Mouse (Mus musculus) CH12.LX (cell line): Measurements from ENCODE around the gene Qk. TPM values are rescaled to one million over a fixed set of nuclear protein-coding genes. Genes with fewer than 3 reads are reported as not detected.
A peak's percentile ranks its signal among the peaks of the same experiment; 100 is the strongest.

Experiments used
- DNase-seq: peaks from one replicate; pipeline ENCODE4 v3.0.0-alpha.2; 2013; ENCODE audit errors: extremely low read depth
- H3K27ac ChIP-seq: 2 replicates; pipeline ENCODE4 v1.5.1; 2012; ENCODE audit warnings: low read depth, mild to moderate bottlenecking, control low read depth, moderate library complexity; ENCODE audit not compliant: insufficient read depth
- H3K27me3 ChIP-seq: replicated peaks from 2 replicates; pipeline ENCODE3; 2012; ENCODE audit warnings: inconsistent platforms
- H3K36me3 ChIP-seq, 2 experiments: replicated peaks in 1 of 2; 2 replicates each; pipeline versions ENCODE3 to v1.6.1; 2012; ENCODE audit warnings: inconsistent platforms in 1 of 2, low read length in 1 of 2, mild to moderate bottlenecking in 1 of 2, mixed read lengths in 1 of 2, moderate library complexity in 1 of 2; ENCODE audit not compliant: control insufficient read depth in 1 of 2, insufficient read depth in 1 of 2
- H3K4me1 ChIP-seq, 2 experiments: 2 replicates each; pipeline ENCODE4 v1.6.1; 2012; ENCODE audit warnings: inconsistent platforms in 1 of 2, moderate library complexity in 1 of 2; ENCODE audit not compliant: insufficient read depth in 2 of 2, control insufficient read depth in 1 of 2
- H3K4me2 ChIP-seq: 2 replicates; pipeline ENCODE4 v1.6.1; 2012; ENCODE audit warnings: low read depth, mild to moderate bottlenecking, control low read depth; ENCODE audit not compliant: poor library complexity, insufficient read depth, severe bottlenecking
- H3K4me3 ChIP-seq, 3 experiments: fragments of 150-350 bp in 1 of 3; sonication (generic) in 1 of 3; replicated peaks in 1 of 3; 2 replicates each; pipeline versions ENCODE3 to v1.5.1; 2011 to 2012; ENCODE audit warnings: low read depth in 2 of 3, low read length in 2 of 3, mild to moderate bottlenecking in 2 of 3, moderate library complexity in 2 of 3, control low read depth in 1 of 3, improper control_type of control experiment in 1 of 3, inconsistent platforms in 1 of 3, mixed read lengths in 1 of 3; ENCODE audit not compliant: poor library complexity in 1 of 3
- H3K79me2 ChIP-seq: replicated peaks from 2 replicates; pipeline ENCODE4 v1.6.1; 2012; ENCODE audit warnings: mild to moderate bottlenecking, moderate library complexity; ENCODE audit not compliant: control insufficient read depth, poor library complexity, insufficient read depth, severe bottlenecking; ENCODE audit errors: extremely low read depth
- H3K9ac ChIP-seq: 2 replicates; pipeline ENCODE4 v1.6.1; 2012; ENCODE audit warnings: low read depth, mild to moderate bottlenecking, control low read depth, moderate library complexity; ENCODE audit not compliant: insufficient read depth
- H3K9me3 ChIP-seq: replicated peaks from 2 replicates; pipeline ENCODE3; 2012; ENCODE audit warnings: low read length, inconsistent platforms, mixed read lengths
- BHLHE40 ChIP-seq: IDR thresholded peaks from 2 replicates; pipeline ENCODE4 v1.6.1; 2011; ENCODE audit warnings: mild to moderate bottlenecking, low read depth, low read length, improper control_type of control experiment
- CHD1 ChIP-seq: IDR thresholded peaks from 2 replicates; pipeline ENCODE4 v1.6.1; 2012; ENCODE audit warnings: low read depth, low read length, improper control_type of control experiment, inconsistent platforms
- CHD2 ChIP-seq: IDR thresholded peaks from 2 replicates; pipeline ENCODE4 v1.6.1; 2011; ENCODE audit warnings: low read length, improper control_type of control experiment
- E2F4 ChIP-seq: IDR thresholded peaks from 2 replicates; pipeline ENCODE4 v1.6.1; 2011; ENCODE audit warnings: low read depth, low read length, improper control_type of control experiment; ENCODE audit not compliant: insufficient replicate concordance
- ETS1 ChIP-seq: conservative IDR thresholded peaks from 2 replicates; pipeline ENCODE4 v1.6.1; 2012; ENCODE audit warnings: low read depth, mild to moderate bottlenecking, inconsistent platforms, low read length, improper control_type of control experiment, moderate library complexity
- GABPA ChIP-seq: IDR thresholded peaks from 2 replicates; pipeline ENCODE4 v1.6.1; 2012; ENCODE audit warnings: low read depth, low read length, improper control_type of control experiment, inconsistent platforms; ENCODE audit not compliant: insufficient replicate concordance
- HCFC1 ChIP-seq: IDR thresholded peaks from 2 replicates; pipeline ENCODE4 v1.6.1; 2012; ENCODE audit warnings: low read depth, mild to moderate bottlenecking, inconsistent platforms, low read length, improper control_type of control experiment
- IRF4 ChIP-seq: IDR thresholded peaks from 2 replicates; pipeline ENCODE4 v1.6.1; 2014; ENCODE audit warnings: low read depth, mild to moderate bottlenecking, inconsistent platforms, low read length, improper control_type of control experiment
- JUN ChIP-seq: IDR thresholded peaks from 2 replicates; pipeline ENCODE4 v1.6.1; 2011; ENCODE audit warnings: low read depth, mild to moderate bottlenecking, low read length, improper control_type of control experiment, moderate library complexity; ENCODE audit not compliant: insufficient read depth
- JUND ChIP-seq: conservative IDR thresholded peaks from 2 replicates; pipeline ENCODE4 v1.6.1; 2011; ENCODE audit warnings: low read depth, low read length, improper control_type of control experiment
- KAT2A ChIP-seq: IDR thresholded peaks from 2 replicates; pipeline ENCODE4 v1.6.1; 2012; ENCODE audit warnings: low read length, improper control_type of control experiment, inconsistent platforms; ENCODE audit not compliant: insufficient replicate concordance
- MAFK ChIP-seq: IDR thresholded peaks from 2 replicates; pipeline ENCODE4 v1.6.1; 2011; ENCODE audit warnings: low read length, improper control_type of control experiment; ENCODE audit not compliant: insufficient replicate concordance
- MAX ChIP-seq: IDR thresholded peaks from 2 replicates; pipeline ENCODE4 v1.6.1; 2011; ENCODE audit warnings: low read length, improper control_type of control experiment
- MAZ ChIP-seq: IDR thresholded peaks from 2 replicates; pipeline ENCODE4 v1.6.1; 2012; ENCODE audit warnings: low read depth, mild to moderate bottlenecking, inconsistent platforms, low read length, improper control_type of control experiment, moderate library complexity
- MXI1 ChIP-seq: IDR thresholded peaks from 2 replicates; pipeline ENCODE4 v1.6.1; 2011; ENCODE audit warnings: mild to moderate bottlenecking, low read depth, low read length, improper control_type of control experiment
- MYC ChIP-seq: IDR thresholded peaks from 2 replicates; pipeline ENCODE4 v1.6.1; 2011; ENCODE audit warnings: low read depth, mild to moderate bottlenecking, improper control_type of control experiment, low read length
- NELFE ChIP-seq: IDR thresholded peaks from 2 replicates; pipeline ENCODE4 v1.6.1; 2011; ENCODE audit warnings: low read depth, low read length, improper control_type of control experiment
- NRF1 ChIP-seq: IDR thresholded peaks from 2 replicates; pipeline ENCODE4 v1.6.1; 2014; ENCODE audit warnings: low read depth, mild to moderate bottlenecking, inconsistent platforms, low read length, improper control_type of control experiment, moderate library complexity
- PAX5 ChIP-seq: IDR thresholded peaks from 2 replicates; pipeline ENCODE4 v1.6.1; 2012; ENCODE audit warnings: low read length, inconsistent platforms, mixed read lengths
- POLR2A ChIP-seq: IDR thresholded peaks from 2 replicates; pipeline ENCODE4 v1.6.1; 2011; ENCODE audit warnings: low read depth, mild to moderate bottlenecking, improper control_type of control experiment, low read length
- POLR2AphosphoS2 ChIP-seq: IDR thresholded peaks from 2 replicates; pipeline ENCODE4 v1.6.1; 2011; ENCODE audit warnings: low read depth, low read length, improper control_type of control experiment
- RAD21 ChIP-seq: IDR thresholded peaks from 2 replicates; pipeline ENCODE4 v1.6.1; 2011; ENCODE audit warnings: low read depth, mild to moderate bottlenecking, low read length, improper control_type of control experiment, moderate library complexity
- RCOR1 ChIP-seq: conservative IDR thresholded peaks from 2 replicates; pipeline ENCODE4 v1.6.1; 2012; ENCODE audit warnings: low read depth, mild to moderate bottlenecking, inconsistent platforms, low read length, improper control_type of control experiment
- SIN3A ChIP-seq: IDR thresholded peaks from 2 replicates; pipeline ENCODE4 v1.6.1; 2012; ENCODE audit warnings: low read length, improper control_type of control experiment, inconsistent platforms
- SMC3 ChIP-seq: IDR thresholded peaks from 2 replicates; pipeline ENCODE4 v1.6.1; 2011; ENCODE audit warnings: low read depth, low read length, improper control_type of control experiment
- TBP ChIP-seq: conservative IDR thresholded peaks from 2 replicates; pipeline ENCODE4 v1.6.1; 2011; ENCODE audit warnings: low read depth, low read length, improper control_type of control experiment
- TCF12 ChIP-seq: IDR thresholded peaks from 2 replicates; pipeline ENCODE4 v1.6.1; 2014; ENCODE audit warnings: low read depth, mild to moderate bottlenecking, inconsistent platforms, low read length, improper control_type of control experiment
- UBTF ChIP-seq: IDR thresholded peaks from 2 replicates; pipeline ENCODE4 v1.6.1; 2012; ENCODE audit warnings: low read depth, mild to moderate bottlenecking, inconsistent platforms, low read length, improper control_type of control experiment, moderate library complexity
- ZKSCAN1 ChIP-seq: IDR thresholded peaks from 2 replicates; pipeline ENCODE4 v1.6.1; 2012; ENCODE audit warnings: low read depth, inconsistent platforms, low read length, improper control_type of control experiment, borderline replicate concordance
- ZMIZ1 ChIP-seq: IDR thresholded peaks from 2 replicates; pipeline ENCODE4 v1.6.1; 2012; ENCODE audit warnings: low read depth, mild to moderate bottlenecking, inconsistent platforms, low read length, improper control_type of control experiment
- ZNF384 ChIP-seq: IDR thresholded peaks from 2 replicates; pipeline ENCODE4 v1.6.1; 2012; ENCODE audit warnings: low read depth, low read length, improper control_type of control experiment, inconsistent platforms
- dilution Hi-C: fragments of 300-500 bp; cut with MboI; formaldehyde crosslinking; loops from 2 replicates; pipeline ENCODE4 v1.14.3; 2020; ENCODE audit warnings: low sequenced_read_pairs; ENCODE audit not compliant: extremely low pct_unique_long_range_greater_than_20kb, extremely low pct_ligation_motif_present
- in situ Hi-C: fragments of 300-500 bp; cut with MboI; formaldehyde crosslinking; loops from 3 replicates; pipeline ENCODE4 v1.14.3; 2019; ENCODE audit warnings: low sequenced_read_pairs, low pct_ligation_motif_present, low pct_unique_long_range_greater_than_20kb, mixed read lengths
- polyA plus RNA-seq: library from polyadenylated mRNA; unstranded; fragments of >175 nt; gene quantifications from 2 replicates; pipeline ENCODE4 v1.2.1, GENCODE M21; 2012; ENCODE audit warnings: low read depth; ENCODE audit not compliant: insufficient read length
- total RNA-seq, 2 experiments: library from RNA; depleted of rRNA; stranded (reverse); fragments of 300-350 nt in 1 of 2; fragments of >200 nt in 1 of 2; gene quantifications; 2 replicates each; pipeline ENCODE4 v1.2.3; 2012 to 2014

Qk gene
- total and polyA plus RNA-seq, 3 experiments, result 22.2 to 51.4 (median 29.3) TPM

- H3K9ac ChIP-seq, result peak overlapping the region; percentile 35; the same call in 1 of the 2 replicates
- peaks cover 0 to 6% of the 10 kb centered on the region in 2 experiments for H3K36me3 ChIP-seq
- H3K4me1 ChIP-seq, result peaks cover 0 to 12% of the 10 kb centered on the region in 2 experiments; a peak in 1 of 4 replicates
- peak overlapping the region in 1 of 3 experiments; percentile 52 for H3K4me3 ChIP-seq
- peak; percentile 45 for DNase-seq
- no peaks in the 10 kb centered on the region for H3K27me3 ChIP-seq
- in situ Hi-C loops, result no loop called here
- no peaks in the 10 kb centered on the region for H3K79me2 ChIP-seq
- no peaks in the 10 kb centered on the region for H3K9me3 ChIP-seq
- H3K27ac ChIP-seq, result no peak overlapping the region
- peak overlapping the region; percentile 87 for H3K4me2 ChIP-seq
- TF ChIP-seq TBP (no peak), ZKSCAN1 (no peak), MAX (no peak), IRF4 (no peak), MYC (no peak), RCOR1 (no peak), RAD21 (no peak), JUND (no peak), PAX5 (no peak), SMC3 (no peak), UBTF (no peak), MXI1 (no peak), NELFE (no peak), E2F4 (no peak), SIN3A (no peak), KAT2A (no peak), TCF12 (no peak), POLR2A (no peak), ZNF384 (no peak)
- dilution Hi-C loops, result no loop called here
Observed at GRCm38 (mm10) chr17:10232406-10232805, 87.2 kb downstream of the Qk start.

- dilution Hi-C loops, result no loop called here
- Histone ChIP-seq H3K79me2 (no peaks in the 10 kb centered on the region), H3K9me3 (no peaks in the 10 kb centered on the region), H3K4me3 (no peak overlapping the region), H3K27me3 (no peaks in the 10 kb centered on the region), H3K4me2 (no peak overlapping the region), H3K36me3 (no peaks in the 10 kb centered on the region), H3K9ac (no peak overlapping the region), H3K4me1 (peaks cover 0 to 16% of the 10 kb centered on the region in 2 experiments; a peak in 1 of 4 replicates)
- TF ChIP-seq CHD1 (no peak), TBP (no peak), POLR2AphosphoS2 (no peak), ETS1 (no peak), BHLHE40 (no peak), ZKSCAN1 (no peak), UBTF (no peak), ZMIZ1 (no peak), JUN (no peak), GABPA (no peak), MAFK (no peak), MXI1 (no peak), ZNF384 (no peak), E2F4 (no peak), JUND (no peak), MAZ (no peak), CHD2 (no peak), HCFC1 (no peak), NRF1 (no peak)
- TF ChIP-seq, all 38 proteins: peak for 0
- in situ Hi-C loops, result no loop called here
- no peak for DNase-seq
- H3K27ac ChIP-seq, result no peak overlapping the region
Observed at GRCm38 (mm10) chr17:10227798-10228538, 91.7 kb downstream of the Qk start.
